Mouse (Mus musculus): Measurements from ENCODE around the gene B230307C23Rik.

DNA sequence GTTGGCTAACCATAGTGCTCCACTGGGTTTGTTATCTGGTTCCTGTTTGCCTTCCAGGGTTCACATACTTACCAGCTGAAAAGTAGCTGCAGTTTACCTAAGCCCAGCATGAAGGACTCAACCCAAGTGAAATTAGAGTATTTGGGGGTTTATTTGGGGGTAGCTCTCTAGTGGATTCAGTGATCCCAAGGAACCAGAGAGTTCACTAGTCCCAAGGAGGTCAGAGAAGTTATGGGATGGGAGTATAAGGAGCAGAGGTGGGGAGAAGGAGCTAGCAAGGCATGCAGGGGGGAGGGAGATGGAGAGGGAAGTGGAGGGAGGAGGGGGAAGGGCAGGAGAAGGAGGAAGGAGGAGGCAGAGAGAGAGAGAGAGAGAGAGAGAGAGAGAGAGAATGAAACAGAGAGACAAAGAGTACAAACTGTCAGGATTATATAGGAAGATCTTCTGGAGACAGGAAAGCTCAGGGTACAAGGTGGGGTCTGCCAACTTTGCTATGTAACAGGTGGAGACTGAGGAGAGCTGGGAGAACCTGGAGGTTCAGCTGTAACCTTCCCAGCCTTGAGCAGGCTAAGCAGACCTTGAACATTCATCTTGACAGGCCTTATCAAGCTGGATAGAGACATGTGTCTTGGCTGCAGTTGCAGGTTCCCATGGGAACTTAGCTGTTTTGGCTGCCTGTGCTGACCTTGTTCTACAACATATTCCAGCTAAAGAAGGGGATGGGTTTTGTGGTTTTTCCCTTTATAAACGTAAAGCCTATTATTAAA lies 1.1 kb upstream of the B230307C23Rik start:
- TF ChIP-seq CTCF (conservative IDR thresholded peaks at IDR 0.05; ENCODE audit: low read length) (no peak), NANOG (IDR thresholded peaks at IDR 0.05; ENCODE audit: borderline replicate concordance, low read length) (no peak), POU5F1 (IDR thresholded peaks at IDR 0.05; ENCODE audit: borderline replicate concordance, low read length) (no peak)
